Mouse (Mus musculus) megakaryocyte, embryonic 14.5 days (primary cell): ENCODE measurements around the gene Epx.

ENCODE experiments used
- FLI1 ChIP-seq: IDR thresholded peaks from 2 replicates; pipeline ENCODE4 v1.6.1; 2012; ENCODE audit warnings: low read length, inconsistent platforms, mixed read lengths
- GATA1 ChIP-seq: IDR thresholded peaks from 3 replicates; pipeline ENCODE4 v1.6.1; 2012; ENCODE audit warnings: mixed read lengths, low read length, inconsistent platforms, borderline replicate concordance

DNA sequence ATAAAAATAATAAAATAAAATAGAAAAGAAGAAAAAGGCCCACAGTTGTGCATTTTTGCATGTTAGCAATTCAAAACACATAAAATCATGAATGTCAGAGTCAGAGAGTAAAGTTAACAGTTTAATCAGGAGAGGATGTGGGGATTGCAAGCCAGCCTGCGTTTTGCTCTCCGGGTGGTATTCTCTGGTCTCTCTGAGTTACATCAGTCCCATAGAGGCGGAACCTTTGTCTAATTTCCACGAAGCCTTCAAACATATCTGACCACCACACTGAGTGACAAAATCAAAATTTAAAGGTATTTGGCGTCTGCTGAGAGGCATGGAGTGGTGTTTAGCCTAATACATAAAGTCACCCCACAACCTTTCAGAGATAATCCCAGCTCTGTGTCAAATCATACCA lies 9.5 kb upstream of the Epx start:
- no peak for TF ChIP-seq GATA1
- TF ChIP-seq FLI1 = no peak
